Comparison of ENCODE assay signal across 8 mouse cellular contexts in the genomic region with DNA sequence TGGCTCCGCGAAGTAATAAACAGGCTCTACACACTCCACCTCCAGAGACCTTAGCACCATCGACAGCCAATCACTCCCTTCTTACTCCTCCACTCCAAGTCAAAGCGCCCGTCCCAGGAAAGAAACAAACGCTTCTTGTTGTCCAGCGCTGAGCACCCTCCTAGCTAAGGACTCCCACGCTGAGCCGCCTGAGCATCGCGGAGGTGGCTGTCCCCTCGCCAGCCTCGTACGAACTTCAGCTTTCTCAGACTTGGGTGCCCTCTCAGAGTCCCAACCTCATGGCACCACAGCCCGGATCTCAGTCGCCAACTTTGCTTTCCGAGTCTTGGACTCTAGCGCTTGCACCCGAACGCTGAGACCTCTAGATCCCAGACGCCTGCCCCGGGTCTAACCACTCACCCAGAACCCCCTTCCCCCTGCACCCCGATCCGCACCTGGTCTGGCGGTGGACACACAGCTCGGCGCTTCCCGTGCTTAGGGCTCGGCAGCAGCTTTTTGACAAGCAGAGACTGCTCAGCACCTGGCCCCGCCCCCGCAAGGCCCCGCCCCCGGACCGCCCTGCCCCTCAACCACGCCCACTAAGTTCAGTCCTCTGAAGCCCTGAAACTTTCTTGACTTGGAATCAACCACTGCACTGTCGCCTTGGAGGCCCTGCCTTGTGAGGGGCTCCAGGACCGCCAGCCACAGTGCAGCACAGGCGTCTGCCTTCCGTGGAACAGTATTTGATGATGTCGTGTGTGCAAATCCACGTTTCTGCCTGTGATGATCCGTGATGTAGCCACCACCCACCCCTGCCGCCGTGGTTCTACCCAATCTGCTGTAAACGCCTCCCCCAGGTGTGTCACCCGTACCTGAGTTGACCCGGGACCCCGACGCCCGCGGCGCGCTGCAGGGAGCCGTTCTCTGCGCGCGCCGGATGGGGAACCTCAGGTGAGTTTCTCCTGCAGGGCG. TPM values are rescaled to one million over a fixed set of nuclear protein-coding genes. Genes with fewer than 3 reads are reported as not detected.
A peak's percentile ranks its signal among the peaks of the same experiment; 100 is the strongest.
DNase-seq lines count a peak whose midpoint lies in the region; ATAC-seq and TF ChIP-seq lines count a peak whose summit lies in the region.

No protein-coding gene starts in this region.

- H3K27me3 ChIP-seq in G1E (ENCODE audit: insufficient read depth, low read length): peaks cover 59% of the 10 kb centered on the region
- H3K27me3 ChIP-seq in forebrain, embryonic 16.5 days (replicated peaks; ENCODE audit: control insufficient read depth, insufficient read depth, low read length): peaks cover 13% of the 10 kb centered on the region
- H3K27me3 ChIP-seq in hindbrain, embryonic 16.5 days (replicated peaks; ENCODE audit: control insufficient read depth, insufficient read depth, low read length): peaks cover 22% of the 10 kb centered on the region
- peaks cover 15% of the 10 kb centered on the region for H3K27me3 ChIP-seq in liver, embryonic 14.5 days (ENCODE audit: control insufficient read depth, insufficient read depth, low read length)
- no peaks in the 10 kb centered on the region; the same call in 1 of the 2 replicates for H3K27me3 ChIP-seq in thymus, adult 2 months (ENCODE audit: control insufficient read depth, insufficient read depth, low read length)

- H3K36me3 ChIP-seq in G1E (replicated peaks): no peaks in the 10 kb centered on the region
- no peaks in the 10 kb centered on the region for H3K36me3 ChIP-seq in forebrain, embryonic 16.5 days (ENCODE audit: control insufficient read depth, insufficient read depth)
- no peaks in the 10 kb centered on the region for H3K36me3 ChIP-seq in hindbrain, embryonic 16.5 days (ENCODE audit: control insufficient read depth, insufficient read depth, low read length)
- H3K36me3 ChIP-seq in liver, embryonic 14.5 days (replicated peaks; ENCODE audit: control insufficient read depth, insufficient read depth, low read depth): no peaks in the 10 kb centered on the region
- H3K36me3 ChIP-seq in thymus, adult 2 months (ENCODE audit: control insufficient read depth, insufficient read depth, low read length): no peaks in the 10 kb centered on the region

- H3K4me2 ChIP-seq in forebrain, embryonic 16.5 days (ENCODE audit: low read length): peak overlapping the region; percentile 62
- peak overlapping the region; percentile 76 for H3K4me2 ChIP-seq in hindbrain, embryonic 16.5 days (ENCODE audit: low read length)
- peak overlapping the region; percentile 73 for H3K4me2 ChIP-seq in liver, embryonic 14.5 days (ENCODE audit: low read depth)

- peak overlapping the region; percentile 37; the same call in 1 of the 2 replicates for H3K9ac ChIP-seq in forebrain, embryonic 16.5 days (replicated peaks; ENCODE audit: low read depth, low read length)
- H3K9ac ChIP-seq in hindbrain, embryonic 16.5 days (ENCODE audit: low read depth, low read length): peak overlapping the region; percentile 33
- H3K9ac ChIP-seq in liver, embryonic 14.5 days (replicated peaks): no peak overlapping the region

- DNase-seq in G1E (ENCODE audit: low spot score): peak; percentile 71
- DNase-seq in liver, embryonic 14.5 days (ENCODE audit: low read depth in 3 of 3, low spot score in 3 of 3): peak; percentile 31 to 41 (median 39)
- DNase-seq in neural tube, embryonic 10.5 days (ENCODE audit: extremely low spot score, low spot score): peak; percentile 71
- peak; percentile 49 for DNase-seq in thymus, adult 2 months
- no peak for DNase-seq in frontal cortex, postnatal 14 days (ENCODE audit: low spot score in 2 of 2)

- no peak for TF ChIP-seq CTCF in G1E (IDR thresholded peaks at IDR 0.05; ENCODE audit: low read depth, low read length)
- no peak for TF ChIP-seq CTCF in bone marrow, adult 2 months (IDR thresholded peaks at IDR 0.05; ENCODE audit: control insufficient read depth, insufficient read depth, low read length)
- TF ChIP-seq CTCF in liver, embryonic 14.5 days (IDR thresholded peaks at IDR 0.05; ENCODE audit: low read depth): no peak
- no peak for TF ChIP-seq CTCF in thymus, adult 2 months (IDR thresholded peaks at IDR 0.05; ENCODE audit: borderline replicate concordance, control insufficient read depth, extremely low read depth, insufficient read depth, low read length, poor library complexity)

- H3K9me3 ChIP-seq in G1E (replicated peaks): no peaks in the 10 kb centered on the region
- no peaks in the 10 kb centered on the region for H3K9me3 ChIP-seq in forebrain, embryonic 16.5 days (ENCODE audit: control insufficient read depth, low read length)
- no peaks in the 10 kb centered on the region for H3K9me3 ChIP-seq in hindbrain, embryonic 16.5 days (ENCODE audit: control insufficient read depth, low read length)
- no peaks in the 10 kb centered on the region for H3K9me3 ChIP-seq in liver, embryonic 14.5 days (ENCODE audit: control insufficient read depth, low read length)

- TF ChIP-seq EP300 in liver, embryonic 14.5 days (IDR thresholded peaks at IDR 0.05; ENCODE audit: low read depth): no peak

- H3K27ac ChIP-seq in bone marrow, adult 2 months (ENCODE audit: control insufficient read depth, insufficient read depth, low read depth, low read length, poor library complexity): no peak overlapping the region; the same call in 1 of the 2 replicates
- no peak overlapping the region for H3K27ac ChIP-seq in forebrain, embryonic 16.5 days (ENCODE audit: low read length)
- H3K27ac ChIP-seq in hindbrain, embryonic 16.5 days (ENCODE audit: low read depth, low read length): no peak overlapping the region
- H3K27ac ChIP-seq in liver, embryonic 14.5 days: no peak overlapping the region
- H3K27ac ChIP-seq in thymus, adult 2 months (ENCODE audit: control insufficient read depth, insufficient read depth, low read length): no peak overlapping the region

- peak; percentile 26; the same call in 1 of the 2 replicates for TF ChIP-seq POLR2A in bone marrow, adult 2 months (IDR thresholded peaks at IDR 0.05; ENCODE audit: borderline replicate concordance, control insufficient read depth, low read depth, low read length)
- no peak for TF ChIP-seq POLR2A in thymus, adult 2 months (IDR thresholded peaks at IDR 0.05; ENCODE audit: control insufficient read depth, extremely low read depth, insufficient read depth, low read length, poor library complexity)

- WGBS in bone marrow, adult 2 months: under 1% methylated on average over 59 of the region's 59 CpGs
- WGBS in forebrain, embryonic 16.5 days: under 1% methylated on average over 59 of the region's 59 CpGs
- WGBS in hindbrain, embryonic 16.5 days: 1% methylated on average over 59 of the region's 59 CpGs
- WGBS in liver, embryonic 14.5 days (ENCODE audit: insufficient replicate concordance): under 1% methylated on average over 59 of the region's 59 CpGs
- under 1% methylated on average over 59 of the region's 59 CpGs for WGBS in thymus, adult 2 months

- peak; percentile 65 for ATAC-seq in G1E (ENCODE audit: extremely low read depth, insufficient number of reproducible peaks, low FRiP score, poor library complexity, severe bottlenecking)
- peak; percentile 72 for ATAC-seq in forebrain, embryonic 16.5 days
- peak; percentile 60; the same call in 1 of the 2 replicates for ATAC-seq in hindbrain, embryonic 16.5 days
- peak; percentile 83 for ATAC-seq in liver, embryonic 14.5 days (ENCODE audit: insufficient read depth)

- peaks cover 18% of the 10 kb centered on the region for H3K4me1 ChIP-seq in G1E (ENCODE audit: insufficient read depth, low read depth, low read length)
- H3K4me1 ChIP-seq in bone marrow, adult 2 months (ENCODE audit: control insufficient read depth, insufficient read depth, low read length): peaks cover 1% of the 10 kb centered on the region; the same call in 1 of the 2 replicates
- H3K4me1 ChIP-seq in forebrain, embryonic 16.5 days (replicated peaks; ENCODE audit: control insufficient read depth, insufficient read depth, low read length): peaks cover 10% of the 10 kb centered on the region
- H3K4me1 ChIP-seq in hindbrain, embryonic 16.5 days (ENCODE audit: control insufficient read depth, insufficient read depth, low read depth, low read length): peaks cover 9% of the 10 kb centered on the region
- peaks cover 0 to 6% of the 10 kb centered on the region in 2 experiments; a peak in 2 of 4 replicates for H3K4me1 ChIP-seq in liver, embryonic 14.5 days (replicated peaks; ENCODE audit: control insufficient read depth in 2 of 2, insufficient read depth in 2 of 2, low read length in 1 of 2)
- H3K4me1 ChIP-seq in thymus, adult 2 months (replicated peaks; ENCODE audit: control insufficient read depth, insufficient read depth, low read length): peaks cover 18% of the 10 kb centered on the region

- H3K4me3 ChIP-seq in G1E (ENCODE audit: low read depth, low read length): peak overlapping the region; percentile 59; the same call in 1 of the 2 replicates
- H3K4me3 ChIP-seq in bone marrow, adult 2 months (replicated peaks; ENCODE audit: control insufficient read depth, low read depth, low read length): peak overlapping the region; percentile 29
- peak overlapping the region; percentile 40 for H3K4me3 ChIP-seq in forebrain, embryonic 16.5 days (replicated peaks; ENCODE audit: low read length)
- H3K4me3 ChIP-seq in hindbrain, embryonic 16.5 days (ENCODE audit: low read length): peak overlapping the region; percentile 44
- peak overlapping the region; percentile 38 to 49 for H3K4me3 ChIP-seq in liver, embryonic 14.5 days (ENCODE audit: insufficient read depth in 1 of 2, low read depth in 2 of 2, low read length in 2 of 2)
- peak overlapping the region; percentile 47 for H3K4me3 ChIP-seq in thymus, adult 2 months (ENCODE audit: control insufficient read depth, insufficient read depth, low read length)

RNA-seq across cellular contexts. Expression of gene Vdr, which starts 2.4 kb away (rescaled TPM):
- total RNA-seq in G1E (2014; fragmentation: Nextera tagmentation): 0.45 and 1.1 TPM in 2 replicates
- total RNA-seq in G1E (2017): 0.23 and 0.33 TPM in 2 replicates
- polyA plus RNA-seq in G1E (2012): 0.09 and 0.11 TPM in 2 replicates
- 0.88 and 1.5 TPM in 2 replicates for polyA plus RNA-seq in bone marrow, adult 2 months (2011; ENCODE audit: insufficient read depth, insufficient read length, low replicate concordance, missing spikeins)
- polyA plus RNA-seq in forebrain, embryonic 16.5 days (2015; fragmentation: Nextera tagmentation; extraction: Ambion mirVana): 0.20 TPM in 1 of 2 replicates, not detected in the other
- 0.17 and 0.26 TPM in 2 replicates for polyA plus RNA-seq in hindbrain, embryonic 16.5 days (2015; fragmentation: Nextera tagmentation; extraction: Ambion mirVana)
- polyA plus RNA-seq in liver, embryonic 14.5 days (2012; rRNA removed): 0.08 and 0.11 TPM in 2 replicates
- 0.15 and 0.32 TPM in 2 replicates for polyA plus RNA-seq in liver, embryonic 14.5 days (2014; fragmentation: Nextera tagmentation; extraction: Ambion mirVana)
- polyA plus RNA-seq in thymus, adult 2 months (2012; rRNA removed): 5.3 and 6.2 TPM in 2 replicates

RNA-seq across cellular contexts. Expression of gene Tmem106c, which starts 55.9 kb away (rescaled TPM):
- total RNA-seq in G1E (2014; fragmentation: Nextera tagmentation): 52.1 and 54.3 TPM in 2 replicates
- total RNA-seq in G1E (2017): 18.6 and 18.7 TPM in 2 replicates
- polyA plus RNA-seq in G1E (2012): 12.5 and 19.2 TPM in 2 replicates
- 7.1 and 10.0 TPM in 2 replicates for polyA plus RNA-seq in bone marrow, adult 2 months (2011; ENCODE audit: insufficient read depth, insufficient read length, low replicate concordance, missing spikeins)
- polyA plus RNA-seq in forebrain, embryonic 16.5 days (2015; fragmentation: Nextera tagmentation; extraction: Ambion mirVana): 64.8 and 66.9 TPM in 2 replicates
- polyA plus RNA-seq in hindbrain, embryonic 16.5 days (2015; fragmentation: Nextera tagmentation; extraction: Ambion mirVana): 58.3 and 60.6 TPM in 2 replicates
- polyA plus RNA-seq in liver, embryonic 14.5 days (2012; rRNA removed): 10.5 and 10.7 TPM in 2 replicates
- polyA plus RNA-seq in liver, embryonic 14.5 days (2014; fragmentation: Nextera tagmentation; extraction: Ambion mirVana): 13.2 and 14.7 TPM in 2 replicates
- 38.4 and 40.0 TPM in 2 replicates for polyA plus RNA-seq in thymus, adult 2 months (2012; rRNA removed)

Comparison
In these comparisons a context has a peak if more than half of its experiments do, and no peak if none do; other contexts are left out.
1. DNase-seq: peak in G1E (single experiment), liver, embryonic 14.5 days (3 of 3), neural tube, embryonic 10.5 days (single experiment) and thymus, adult 2 months (single experiment); none in frontal cortex, postnatal 14 days (0 of 2).
2. Peak in every context shown above with its lines, with median percentiles within 50 percentile points of each other: ATAC-seq, H3K4me3 ChIP-seq and H3K4me2 ChIP-seq.